Mouse (Mus musculus) heart, embryonic 16.5 days (tissue): ENCODE results near the gene Nod2. TPM values are rescaled to one million over a fixed set of nuclear protein-coding genes. Genes with fewer than 3 reads are reported as not detected.

Experiments
- ATAC-seq: fragments of 200-750 bp; cut with Nextera tagmentation; replicated peaks from 2 replicates; pipeline ENCODE4 v1.8.0; 2017; ENCODE audit warnings: moderate number of reproducible peaks; ENCODE audit not compliant: insufficient read depth, low FRiP score; ENCODE audit errors: extremely low read depth
- H3K27ac ChIP-seq: fragments of 300-500 bp; sonication (generic); 2 replicates; pipeline ENCODE4 v1.5.1; 2014; ENCODE audit warnings: mild to moderate bottlenecking, low read length, control low read depth, moderate library complexity
- H3K27me3 ChIP-seq: fragments of 300-500 bp; sonication (generic); 2 replicates; pipeline ENCODE4 v1.6.1; 2014; ENCODE audit warnings: low read length, mixed read lengths; ENCODE audit not compliant: control insufficient read depth, insufficient read depth
- H3K36me3 ChIP-seq: fragments of 300-500 bp; sonication (generic); 2 replicates; pipeline ENCODE4 v1.6.1; 2014; ENCODE audit not compliant: control insufficient read depth, insufficient read depth
- H3K4me1 ChIP-seq: fragments of 300-500 bp; sonication (generic); 2 replicates; pipeline ENCODE4 v1.6.1; 2014; ENCODE audit warnings: low read length, mixed read lengths; ENCODE audit not compliant: control insufficient read depth, insufficient read depth
- H3K4me2 ChIP-seq: fragments of 300-500 bp; sonication (generic); 2 replicates; pipeline ENCODE4 v1.6.1; 2014; ENCODE audit warnings: low read depth, mild to moderate bottlenecking, control low read depth, low read length
- H3K4me3 ChIP-seq: fragments of 300-500 bp; sonication (generic); 2 replicates; pipeline ENCODE4 v1.5.1; 2014; ENCODE audit warnings: mild to moderate bottlenecking, control low read depth, low read length
- H3K9ac ChIP-seq: fragments of 300-500 bp; sonication (generic); 2 replicates; pipeline ENCODE4 v1.6.1; 2014; ENCODE audit warnings: low read length, control low read depth
- H3K9me3 ChIP-seq: fragments of 300-500 bp; sonication (generic); replicated peaks from 2 replicates; pipeline ENCODE4 v1.6.1; 2016; ENCODE audit warnings: low read length; ENCODE audit not compliant: control insufficient read depth
- whole genome bisulfite sequencing: fragments of 180-500 bp; shearing (Covaris S2); extraction: QIAGEN DNeasy Blood & Tissue Kit; methylation state at CpG from one replicate; pipeline ENCODE4 v1.1.7; 2014; 5-methylcytosine and 5-hydroxymethylcytosine counted together
- polyA plus RNA-seq: library from polyadenylated mRNA; unstranded; fragments of >200 nt; fragmentation: Nextera tagmentation; extraction: Ambion mirVana; gene quantifications from 2 replicates; pipeline ENCODE4 v1.2.1, GENCODE M21; 2015

Nod2 gene
- polyA plus RNA-seq, 1 experiment from 2014 or later = 0.12 TPM

DNA sequence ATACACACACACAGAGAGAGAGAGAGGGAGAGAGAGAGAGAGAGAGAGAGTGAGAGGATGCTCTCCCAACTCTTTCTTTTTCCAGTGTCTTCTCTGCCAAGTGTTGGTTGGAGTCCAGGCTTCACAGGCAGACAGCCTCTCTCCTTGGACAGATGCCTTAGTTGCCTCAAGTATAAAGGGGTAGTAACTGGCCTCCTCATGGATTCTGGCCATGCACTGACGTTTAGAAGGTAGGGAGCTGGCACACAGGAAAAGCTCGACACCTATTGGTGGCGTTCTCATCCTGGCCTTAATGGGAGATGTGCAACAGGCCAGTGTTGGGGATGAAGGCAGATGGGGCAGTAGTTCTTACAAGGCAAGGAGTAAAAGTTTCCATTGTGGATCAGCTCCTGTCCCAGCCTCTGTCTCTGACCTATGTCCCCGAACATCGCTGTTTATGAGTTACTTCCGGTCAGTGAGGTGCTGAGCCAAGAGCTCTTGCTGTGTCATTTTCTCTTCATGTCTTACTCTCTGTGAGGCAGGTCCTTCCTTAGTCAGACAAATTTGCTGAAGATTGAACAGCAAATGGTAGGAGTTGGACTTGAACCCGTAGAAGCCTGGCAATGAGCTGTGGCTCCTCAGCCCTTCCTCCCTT, 36.7 kb downstream of the Nod2 start:
- H3K36me3 ChIP-seq = no peaks in the 10 kb centered on the region
- H3K4me3 ChIP-seq = no peak overlapping the region
- ATAC-seq = no peak
- 78% methylated on average over 7 of the region's 7 CpGs for WGBS
- no peak overlapping the region for H3K9ac ChIP-seq
- H3K27me3 ChIP-seq = no peaks in the 10 kb centered on the region
- no peak overlapping the region for H3K27ac ChIP-seq
- no peak overlapping the region for H3K4me2 ChIP-seq
- no peaks in the 10 kb centered on the region for H3K4me1 ChIP-seq
- no peaks in the 10 kb centered on the region for H3K9me3 ChIP-seq

DNA sequence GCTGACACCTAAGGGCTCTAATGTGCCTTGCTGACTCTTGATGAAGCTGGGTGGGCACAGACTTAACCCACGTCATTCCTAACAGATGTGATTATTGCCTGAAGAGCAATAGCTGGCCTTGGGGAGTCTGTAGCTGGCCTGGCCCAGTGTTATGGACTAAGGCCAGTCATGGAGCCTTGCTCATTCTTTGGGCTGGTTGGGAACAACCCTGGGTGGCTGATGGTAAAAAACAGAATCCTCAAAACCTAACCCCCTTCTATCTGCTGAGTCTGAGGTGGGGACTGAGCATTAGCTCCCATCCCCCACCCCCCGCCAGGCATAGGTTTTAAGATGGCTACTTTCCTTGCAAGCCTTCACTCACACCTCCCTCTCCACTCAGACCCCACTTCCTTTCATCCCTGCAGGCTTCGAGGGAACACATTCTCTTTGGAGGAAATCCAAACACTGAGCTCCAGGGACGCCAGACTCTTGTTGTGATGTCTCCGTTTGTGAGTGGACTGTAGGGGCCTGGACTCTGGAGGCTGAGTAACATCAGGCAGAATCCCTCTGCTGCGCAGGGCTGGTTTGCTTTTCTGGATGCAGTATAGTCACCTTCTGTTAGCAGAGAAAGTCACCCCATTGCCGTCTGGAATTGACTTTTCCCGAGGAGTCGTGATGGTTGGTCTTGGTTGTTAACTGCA, 39.3 kb downstream of the Nod2 start:
- no peak overlapping the region for H3K4me3 ChIP-seq
- H3K4me1 ChIP-seq = no peaks in the 10 kb centered on the region
- H3K9ac ChIP-seq = no peak overlapping the region
- no peaks in the 10 kb centered on the region for H3K36me3 ChIP-seq
- H3K4me2 ChIP-seq = no peak overlapping the region
- H3K27me3 ChIP-seq = no peaks in the 10 kb centered on the region
- no peaks in the 10 kb centered on the region for H3K9me3 ChIP-seq
- WGBS = 41% methylated on average over 9 of the region's 9 CpGs
- no peak for ATAC-seq
- no peak overlapping the region for H3K27ac ChIP-seq

DNA sequence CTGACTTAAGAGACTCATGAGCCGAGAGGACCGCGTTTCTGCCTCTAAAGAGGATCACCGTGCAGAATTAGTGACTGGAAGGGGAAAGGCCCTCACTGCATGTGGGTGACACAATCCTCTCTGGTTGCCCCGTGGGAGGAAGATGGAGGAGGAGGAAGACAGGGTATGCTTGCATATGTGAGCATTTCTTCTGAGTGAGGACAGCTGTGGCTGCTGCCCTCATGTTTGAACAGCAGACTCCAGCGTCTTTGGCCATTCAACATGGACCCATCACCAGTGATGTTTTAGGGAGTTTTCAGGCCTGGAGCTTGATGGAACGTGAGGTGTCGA, 39.8 kb downstream of the Nod2 start:
- no peak overlapping the region for H3K4me3 ChIP-seq
- H3K27me3 ChIP-seq = no peaks in the 10 kb centered on the region
- no peak overlapping the region for H3K4me2 ChIP-seq
- H3K4me1 ChIP-seq = 0 out of 2 replicates have a peak, but pooled peaks cover under 1% of the 10 kb centered on the region
- no peak overlapping the region for H3K27ac ChIP-seq
- no peaks in the 10 kb centered on the region for H3K9me3 ChIP-seq
- no peaks in the 10 kb centered on the region for H3K36me3 ChIP-seq
- no peak overlapping the region for H3K9ac ChIP-seq
- 70% methylated on average over 8 of the region's 8 CpGs for WGBS
- no peak for ATAC-seq

DNA sequence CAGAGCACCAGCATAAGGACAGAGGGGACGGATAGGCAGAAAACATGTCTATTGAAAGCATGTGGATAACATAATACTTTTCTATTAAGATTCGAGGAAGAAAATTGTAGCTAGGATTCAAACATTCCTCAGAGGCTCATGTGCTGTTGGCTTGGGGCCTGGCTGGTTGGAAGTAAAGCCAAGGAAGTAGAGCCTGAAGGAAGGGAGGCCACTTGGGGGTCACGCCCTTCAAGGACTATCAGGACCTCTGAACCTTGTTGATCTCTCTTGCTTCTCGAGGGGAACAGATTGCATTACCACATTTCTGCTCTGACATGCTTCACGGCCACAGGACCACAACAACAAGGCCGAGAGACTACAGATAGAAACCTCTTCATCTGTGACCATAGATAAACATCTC, 42.0 kb downstream of the Nod2 start:
- Histone ChIP-seq H3K27me3 (no peaks in the 10 kb centered on the region), H3K4me2 (no peak overlapping the region), H3K27ac (no peak overlapping the region), H3K9ac (no peak overlapping the region), H3K4me1 (0 out of 2 replicates have a peak, but pooled peaks cover 2% of the 10 kb centered on the region), H3K36me3 (no peaks in the 10 kb centered on the region), H3K9me3 (no peaks in the 10 kb centered on the region), H3K4me3 (no peak overlapping the region)
- no peak for ATAC-seq
- WGBS = 73% methylated on average over 6 of the region's 6 CpGs

DNA sequence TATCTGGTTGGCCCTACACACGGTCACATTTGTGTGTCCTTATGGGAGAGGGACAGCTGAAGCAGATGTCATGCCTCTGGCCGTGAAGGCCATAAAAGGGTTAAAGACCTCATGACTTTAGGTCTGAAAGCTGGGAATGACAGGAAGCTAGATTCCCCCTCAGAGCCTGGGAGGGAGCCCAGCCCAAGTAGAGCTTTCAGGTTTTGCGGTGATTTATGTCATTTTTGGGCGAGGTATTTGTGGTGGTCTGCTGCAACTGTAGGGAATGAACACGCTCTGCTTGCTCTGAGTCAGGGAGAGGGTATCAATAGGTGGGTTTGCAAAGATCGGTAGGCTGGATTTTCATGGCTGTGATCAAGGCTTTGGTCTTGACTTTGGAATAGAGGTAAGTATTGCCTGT, 42.8 kb downstream of the Nod2 start:
- Histone ChIP-seq H3K9me3 (no peaks in the 10 kb centered on the region), H3K36me3 (no peaks in the 10 kb centered on the region), H3K4me3 (no peak overlapping the region), H3K9ac (no peak overlapping the region), H3K4me1 (0 out of 2 replicates have a peak, but pooled peaks cover 2% of the 10 kb centered on the region), H3K27me3 (no peaks in the 10 kb centered on the region), H3K4me2 (no peak overlapping the region), H3K27ac (no peak overlapping the region)
- ATAC-seq = no peak
- 79% methylated on average over 6 of the region's 6 CpGs for WGBS

DNA sequence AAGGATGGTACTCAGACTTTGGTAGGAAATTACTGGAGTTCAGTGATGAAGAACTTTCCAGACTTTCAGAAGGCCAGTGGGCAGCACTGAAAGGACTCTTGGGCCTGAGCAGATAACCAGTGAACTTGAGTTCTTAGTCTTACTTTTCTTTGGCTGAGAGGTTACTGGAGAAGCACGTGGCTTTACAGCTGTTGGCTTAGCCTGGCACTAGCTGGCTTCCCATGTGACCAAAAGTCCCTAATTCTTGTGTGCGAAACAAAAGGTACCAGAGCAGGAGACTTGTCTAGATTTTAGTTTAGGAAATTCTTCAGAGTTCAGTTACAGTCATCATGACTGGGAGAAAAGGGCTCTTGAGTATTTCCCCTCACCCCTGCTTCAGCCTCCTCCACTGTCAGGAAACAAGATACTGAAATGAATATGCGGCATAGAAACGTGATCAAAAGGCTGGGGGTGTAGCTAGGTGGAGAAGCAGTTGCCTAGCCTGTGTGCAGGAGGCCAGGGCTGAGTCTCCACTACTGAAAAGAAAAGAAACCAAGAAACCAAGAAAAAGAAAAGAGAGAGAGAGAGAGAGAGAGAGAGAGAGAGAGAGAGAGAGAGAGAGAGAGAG, 44.3 kb downstream of the Nod2 start:
- H3K4me3 ChIP-seq = no peak overlapping the region
- 0 out of 2 replicates have a peak, but pooled peaks cover 4% of the 10 kb centered on the region for H3K4me1 ChIP-seq
- no peaks in the 10 kb centered on the region for H3K27me3 ChIP-seq
- H3K9me3 ChIP-seq = no peaks in the 10 kb centered on the region
- no peaks in the 10 kb centered on the region for H3K36me3 ChIP-seq
- no peak overlapping the region for H3K9ac ChIP-seq
- 39% methylated on average over 4 of the region's 4 CpGs for WGBS
- ATAC-seq = no peak
- no peak overlapping the region for H3K4me2 ChIP-seq
- H3K27ac ChIP-seq = no peak overlapping the region

DNA sequence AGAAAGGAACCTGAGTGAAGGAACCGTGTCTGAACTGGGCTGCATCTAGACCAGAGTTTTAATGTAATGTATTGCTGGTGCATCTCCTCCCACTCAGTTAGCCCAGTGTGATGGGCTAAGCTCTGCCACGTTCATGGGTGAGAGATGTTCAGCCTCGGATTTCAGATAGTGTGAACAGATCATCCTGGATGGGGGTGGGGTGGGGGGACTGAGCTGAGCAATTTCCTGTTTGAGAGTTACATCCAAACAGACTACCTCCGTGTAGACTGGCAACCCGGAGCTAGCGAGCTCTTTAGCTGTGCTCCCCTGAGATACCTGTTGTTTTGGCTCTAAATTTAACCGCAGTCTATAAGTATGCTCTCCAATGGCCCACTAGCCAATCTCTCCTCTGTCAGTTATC, 44.8 kb downstream of the Nod2 start:
- H3K4me2 ChIP-seq = 0 out of 2 replicates have a peak overlapping the region, but pooled peaks have one; percentile 17
- no peak overlapping the region for H3K27ac ChIP-seq
- H3K36me3 ChIP-seq = no peaks in the 10 kb centered on the region
- 32% methylated on average over 7 of the region's 7 CpGs for WGBS
- no peaks in the 10 kb centered on the region for H3K9me3 ChIP-seq
- H3K9ac ChIP-seq = no peak overlapping the region
- H3K27me3 ChIP-seq = no peaks in the 10 kb centered on the region
- H3K4me1 ChIP-seq = 0 out of 2 replicates have a peak, but pooled peaks cover 4% of the 10 kb centered on the region
- no peak for ATAC-seq
- no peak overlapping the region for H3K4me3 ChIP-seq

DNA sequence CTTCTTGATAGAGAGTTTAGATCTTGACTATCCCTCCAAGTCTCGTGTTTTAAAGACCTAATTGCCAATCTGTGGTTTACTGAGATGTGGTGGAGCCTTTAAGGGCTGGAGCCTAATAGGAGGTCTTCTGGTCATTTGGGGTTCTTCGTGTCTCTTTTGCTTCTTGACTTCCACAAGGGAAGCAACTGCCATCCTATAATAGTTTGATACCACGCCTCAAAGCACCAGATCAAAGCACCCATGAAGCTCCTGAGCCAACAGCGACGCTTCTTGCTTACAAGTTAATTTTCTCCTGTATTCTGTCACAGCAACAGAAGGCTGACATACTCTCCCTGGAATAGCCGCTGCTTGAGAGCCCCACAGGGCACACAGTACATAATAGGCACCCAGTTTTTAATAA, 45.8 kb downstream of the Nod2 start:
- ATAC-seq = no peak
- peaks cover 8% of the 10 kb centered on the region for H3K4me1 ChIP-seq
- no peak overlapping the region for H3K27ac ChIP-seq
- H3K9me3 ChIP-seq = no peaks in the 10 kb centered on the region
- no peaks in the 10 kb centered on the region for H3K27me3 ChIP-seq
- 80% methylated on average over 6 of the region's 6 CpGs for WGBS
- no peak overlapping the region for H3K9ac ChIP-seq
- no peaks in the 10 kb centered on the region for H3K36me3 ChIP-seq
- no peak overlapping the region for H3K4me3 ChIP-seq
- H3K4me2 ChIP-seq = no peak overlapping the region

DNA sequence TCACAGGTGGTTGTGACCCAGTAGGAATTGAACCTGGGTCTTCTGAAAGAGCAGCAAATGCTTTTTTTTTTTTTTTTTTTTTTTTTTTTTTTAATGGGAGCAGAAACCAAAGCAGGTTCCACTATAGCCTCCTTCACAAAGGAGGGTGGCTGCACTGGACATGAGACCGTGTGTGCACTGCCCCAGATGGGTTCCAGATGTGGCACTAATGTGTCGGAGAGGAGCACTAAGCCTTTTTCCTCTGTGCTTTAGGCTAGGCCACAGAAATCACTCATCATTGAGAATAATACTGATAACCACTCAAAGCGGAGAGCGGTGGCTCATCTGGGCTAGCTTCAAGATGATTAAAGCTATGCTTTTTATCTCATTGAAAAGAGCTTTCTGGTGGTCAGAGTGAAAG, 46.3 kb downstream of the Nod2 start:
- Histone ChIP-seq H3K9me3 (no peaks in the 10 kb centered on the region), H3K9ac (no peak overlapping the region), H3K4me1 (peaks cover 10% of the 10 kb centered on the region), H3K4me3 (no peak overlapping the region), H3K27ac (no peak overlapping the region), H3K27me3 (no peaks in the 10 kb centered on the region), H3K36me3 (no peaks in the 10 kb centered on the region), H3K4me2 (no peak overlapping the region)
- no peak for ATAC-seq
- 73% methylated on average over 4 of the region's 4 CpGs for WGBS
